Mouse (Mus musculus) macrophage (primary cell): ENCODE measurements around the gene Anks1b. TPM values are rescaled to one million over a fixed set of nuclear protein-coding genes. Genes with fewer than 3 reads are reported as not detected.

Experiments used
- H3K27ac ChIP-seq: fragments of 350-480 bp; formaldehyde crosslinking; 2 replicates; pipeline ENCODE4 v1.9.0; 2021
- H3K36me3 ChIP-seq: fragments of 350-480 bp; formaldehyde crosslinking; 2 replicates; pipeline ENCODE4 v1.9.0; 2021; ENCODE audit errors: inconsistent target
- H3K4me3 ChIP-seq: fragments of 350-480 bp; formaldehyde crosslinking; 2 replicates; pipeline ENCODE4 v1.9.0; 2021; ENCODE audit errors: inconsistent target
- H3K79me2 ChIP-seq: fragments of 350-480 bp; formaldehyde crosslinking; 2 replicates; pipeline ENCODE4 v1.9.0; 2021; ENCODE audit errors: inconsistent target
- WGBS: methylation state at CpG from one replicate; pipeline ENCODE4 v1.1.7; 2026; ENCODE audit warnings: inconsistent platforms; ENCODE audit not compliant: missing documents; 5-methylcytosine and 5-hydroxymethylcytosine counted together
- polyA plus RNA-seq: library from polyadenylated mRNA; stranded (reverse); fragments of 250-400 nt; gene quantifications from 3 replicates; pipeline ENCODE4 v1.2.4, GENCODE M21; 2018; ENCODE audit warnings: inconsistent platforms

Anks1b gene
- polyA plus RNA-seq, 1 experiment from 2014 or later = not detected

- Histone ChIP-seq H3K27ac (no peak overlapping the region), H3K4me3 (no peak overlapping the region), H3K36me3 (no peaks in the 10 kb centered on the region), H3K79me2 (no peaks in the 10 kb centered on the region)
- 90% methylated on average over 13 of the region's 18 CpGs for WGBS
Measured at GRCm38 (mm10) chr10:90947608-90948373, 1074.5 kb downstream of the Anks1b start.

DNA sequence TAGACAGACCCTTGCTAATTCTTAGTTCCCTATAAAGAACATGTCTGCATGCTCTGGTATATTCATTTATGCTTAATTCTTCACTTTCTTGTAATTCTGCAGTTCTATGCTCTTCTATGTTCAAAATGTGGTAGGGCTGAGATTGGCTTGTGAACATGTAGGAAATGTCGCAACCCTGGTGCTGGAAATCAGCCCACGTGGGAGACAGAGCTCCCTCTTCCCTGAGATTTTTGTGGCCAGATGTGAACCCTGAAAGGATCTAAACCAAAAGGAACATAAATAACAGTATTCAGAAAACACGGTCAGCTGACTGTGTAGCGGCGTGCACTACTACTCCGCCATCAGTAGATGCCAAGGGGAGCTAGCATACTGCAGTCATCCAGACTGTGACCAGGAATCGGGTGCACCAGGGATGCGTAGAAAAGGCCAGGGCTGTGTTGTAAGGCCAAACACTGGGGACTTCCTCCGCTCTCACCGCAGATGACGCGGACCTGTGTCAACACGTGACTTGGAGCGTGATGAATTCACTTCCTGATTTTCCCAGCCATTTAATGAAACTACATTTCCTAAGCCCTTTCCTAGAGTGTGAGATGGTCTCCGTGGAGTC, 1079.9 kb downstream of the Anks1b start:
- Histone ChIP-seq H3K79me2 (no peaks in the 10 kb centered on the region), H3K4me3 (no peak overlapping the region), H3K27ac (no peak overlapping the region), H3K36me3 (no peaks in the 10 kb centered on the region)
- WGBS = 83% methylated on average over 15 of the region's 15 CpGs

GRCm38 (mm10) chr10:90953821-90954220, 1080.5 kb downstream of the Anks1b start:
- 93% methylated on average over 6 of the region's 6 CpGs for WGBS
- H3K36me3 ChIP-seq = no peaks in the 10 kb centered on the region
- no peaks in the 10 kb centered on the region for H3K79me2 ChIP-seq
- no peak overlapping the region for H3K27ac ChIP-seq
- no peak overlapping the region for H3K4me3 ChIP-seq

- no peak overlapping the region for H3K4me3 ChIP-seq
- no peaks in the 10 kb centered on the region for H3K36me3 ChIP-seq
- WGBS = 81% methylated on average over 7 of the region's 7 CpGs
- no peak overlapping the region for H3K27ac ChIP-seq
- H3K79me2 ChIP-seq = no peaks in the 10 kb centered on the region
Measured at GRCm38 (mm10) chr10:90960374-90960773, 1087.1 kb downstream of the Anks1b start.

- WGBS = 29% methylated on average over 9 of the region's 9 CpGs
- H3K36me3 ChIP-seq = no peaks in the 10 kb centered on the region
- no peak overlapping the region for H3K4me3 ChIP-seq
- H3K79me2 ChIP-seq = no peaks in the 10 kb centered on the region
- no peak overlapping the region for H3K27ac ChIP-seq
Measured at GRCm38 (mm10) chr10:90964511-90964910, 1091.2 kb downstream of the Anks1b start.

GRCm38 (mm10) chr10:90965671-90966315, 1092.5 kb downstream of the Anks1b start:
- WGBS = 83% methylated on average over 13 of the region's 14 CpGs
- Histone ChIP-seq H3K27ac (no peak overlapping the region), H3K36me3 (no peaks in the 10 kb centered on the region), H3K79me2 (no peaks in the 10 kb centered on the region), H3K4me3 (no peak overlapping the region)

DNA sequence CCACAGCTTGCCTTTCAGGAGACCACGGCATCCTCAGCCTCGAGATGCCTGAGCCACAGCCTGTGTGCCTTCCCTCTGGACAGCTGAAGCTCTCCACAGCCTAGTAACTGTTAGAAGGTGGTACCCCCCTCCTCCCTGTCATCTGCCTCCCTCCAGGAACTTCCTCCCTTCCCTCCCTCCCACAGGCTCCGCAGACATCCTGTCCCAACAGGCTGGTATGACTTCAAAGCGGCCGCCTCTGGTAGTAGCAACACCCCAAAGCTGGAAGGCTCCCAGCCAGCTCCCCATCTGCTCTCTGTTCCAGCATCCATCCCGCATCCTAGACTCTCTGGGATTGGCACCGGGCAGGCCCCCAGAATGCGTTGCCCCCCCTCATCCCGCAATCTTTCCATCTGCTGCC, 1093.5 kb downstream of the Anks1b start:
- 6% methylated on average over 9 of the region's 9 CpGs for WGBS
- no peak overlapping the region for H3K27ac ChIP-seq
- H3K4me3 ChIP-seq = no peak overlapping the region
- H3K79me2 ChIP-seq = no peaks in the 10 kb centered on the region
- no peaks in the 10 kb centered on the region for H3K36me3 ChIP-seq

- H3K36me3 ChIP-seq = no peaks in the 10 kb centered on the region
- no peak overlapping the region for H3K4me3 ChIP-seq
- 93% methylated on average over 10 of the region's 10 CpGs for WGBS
- H3K27ac ChIP-seq = no peak overlapping the region
- no peaks in the 10 kb centered on the region for H3K79me2 ChIP-seq
Measured at GRCm38 (mm10) chr10:90968247-90968646, 1094.9 kb downstream of the Anks1b start.

GRCm38 (mm10) chr10:90969355-90970174, 1096.3 kb downstream of the Anks1b start:
- no peaks in the 10 kb centered on the region for H3K79me2 ChIP-seq
- 8% methylated on average over 64 of the region's 72 CpGs for WGBS
- no peak overlapping the region for H3K4me3 ChIP-seq
- H3K27ac ChIP-seq = no peak overlapping the region
- no peaks in the 10 kb centered on the region for H3K36me3 ChIP-seq

DNA sequence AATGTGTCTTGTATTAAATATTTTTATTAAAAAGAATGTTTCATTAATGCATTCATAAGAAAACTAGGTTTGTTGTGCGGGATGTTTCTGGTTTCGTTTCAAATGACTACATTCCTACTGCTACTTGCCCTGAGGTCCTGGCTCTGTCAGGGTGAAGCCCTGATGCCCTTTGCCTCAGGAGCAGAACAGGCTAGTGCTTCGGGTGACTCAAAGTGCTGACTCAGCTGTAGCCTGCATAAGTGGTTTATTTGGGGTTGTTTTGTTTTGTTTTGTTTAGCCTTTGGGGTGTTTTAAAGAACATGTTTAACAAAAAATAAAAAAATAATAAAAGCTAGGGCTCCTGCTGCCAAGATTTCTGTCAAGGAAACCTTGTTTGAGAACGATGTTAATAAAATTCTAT, 1097.3 kb downstream of the Anks1b start:
- WGBS = 51% methylated on average over 4 of the region's 4 CpGs
- Histone ChIP-seq H3K36me3 (no peaks in the 10 kb centered on the region), H3K27ac (no peak overlapping the region), H3K79me2 (no peaks in the 10 kb centered on the region), H3K4me3 (no peak overlapping the region)

GRCm38 (mm10) chr10:90974084-90974483, 1100.8 kb downstream of the Anks1b start:
- 73% methylated on average over 2 of the region's 2 CpGs for WGBS

GRCm38 (mm10) chr10:90974491-90974890, 1101.2 kb downstream of the Anks1b start:
- H3K36me3 ChIP-seq = no peaks in the 10 kb centered on the region
- WGBS = 62% methylated on average over 6 of the region's 6 CpGs
- H3K79me2 ChIP-seq = no peaks in the 10 kb centered on the region
- H3K4me3 ChIP-seq = no peak overlapping the region
- no peak overlapping the region for H3K27ac ChIP-seq

More at GRCm38 (mm10) chr10:90974084-90974483, 1100.8 kb downstream of the Anks1b start:
- no peak overlapping the region for H3K27ac ChIP-seq
- no peak overlapping the region for H3K4me3 ChIP-seq
- H3K79me2 ChIP-seq = no peaks in the 10 kb centered on the region
- H3K36me3 ChIP-seq = no peaks in the 10 kb centered on the region

- Histone ChIP-seq H3K4me3 (no peak overlapping the region), H3K36me3 (0 out of 2 replicates have a peak, but pooled peaks cover 6% of the 10 kb centered on the region), H3K79me2 (no peaks in the 10 kb centered on the region), H3K27ac (no peak overlapping the region)
- 97% methylated on average over 4 of the region's 4 CpGs for WGBS
Measured at GRCm38 (mm10) chr10:90981811-90982210, 1108.5 kb downstream of the Anks1b start.

- H3K27ac ChIP-seq = peak overlapping the region; percentile 17; the same call in 1 of the 2 replicates
- peaks cover 11% of the 10 kb centered on the region; the same call in 1 of the 2 replicates for H3K36me3 ChIP-seq
- H3K4me3 ChIP-seq = no peak overlapping the region
- no peaks in the 10 kb centered on the region for H3K79me2 ChIP-seq
- WGBS = 1% methylated on average over 5 of the region's 8 CpGs
Measured at GRCm38 (mm10) chr10:90983046-90983445, 1109.7 kb downstream of the Anks1b start.
